Mouse (Mus musculus) A20 (cell line): ENCODE measurements at regions not wholly inside any gene's neighbourhood (a gene's known extent, or its start where the extent isn't known, plus 50 kb on each side); places are given as distances from the start of the nearest gene placed in this dataset.

Experiments
- DNase-seq: peaks from one replicate; pipeline ENCODE4 v3.0.0-alpha.2; 2011; ENCODE audit warnings: low read depth, low spot score

- peak; percentile 87 for DNase-seq
These were observed 182.1 kb upstream of the Mkln1 start for GRCm38 (mm10) chr6:31216206-31217059.

DNA sequence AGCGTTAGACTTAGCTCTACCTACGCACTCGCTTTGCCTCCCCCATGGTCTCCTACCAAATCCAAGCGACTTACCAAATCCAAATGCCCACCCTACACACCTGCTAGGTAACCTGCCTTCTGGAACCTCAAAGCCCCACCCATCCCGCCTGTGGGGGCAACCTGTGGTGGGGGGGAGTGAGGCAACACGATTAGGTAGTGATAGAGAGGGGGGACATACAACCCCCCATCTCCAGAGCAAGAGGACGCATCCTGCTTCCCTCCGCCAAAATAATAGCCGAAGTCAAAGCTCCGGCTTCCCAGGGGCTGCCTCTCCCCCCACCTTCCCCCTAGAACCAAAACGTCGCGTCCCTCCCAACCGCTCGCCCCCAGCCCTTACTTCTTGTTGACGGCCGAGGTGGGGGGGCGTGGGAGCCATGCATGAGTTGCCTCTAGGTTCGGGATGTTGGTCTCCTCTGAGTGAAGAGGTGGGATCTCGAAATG is 181.4 kb upstream of the Mkln1 start:
- DNase-seq = no peak

GRCm38 (mm10) chr6:31217641-31218138 is 180.8 kb upstream of the Mkln1 start:
- DNase-seq = peak; percentile 69

DNA sequence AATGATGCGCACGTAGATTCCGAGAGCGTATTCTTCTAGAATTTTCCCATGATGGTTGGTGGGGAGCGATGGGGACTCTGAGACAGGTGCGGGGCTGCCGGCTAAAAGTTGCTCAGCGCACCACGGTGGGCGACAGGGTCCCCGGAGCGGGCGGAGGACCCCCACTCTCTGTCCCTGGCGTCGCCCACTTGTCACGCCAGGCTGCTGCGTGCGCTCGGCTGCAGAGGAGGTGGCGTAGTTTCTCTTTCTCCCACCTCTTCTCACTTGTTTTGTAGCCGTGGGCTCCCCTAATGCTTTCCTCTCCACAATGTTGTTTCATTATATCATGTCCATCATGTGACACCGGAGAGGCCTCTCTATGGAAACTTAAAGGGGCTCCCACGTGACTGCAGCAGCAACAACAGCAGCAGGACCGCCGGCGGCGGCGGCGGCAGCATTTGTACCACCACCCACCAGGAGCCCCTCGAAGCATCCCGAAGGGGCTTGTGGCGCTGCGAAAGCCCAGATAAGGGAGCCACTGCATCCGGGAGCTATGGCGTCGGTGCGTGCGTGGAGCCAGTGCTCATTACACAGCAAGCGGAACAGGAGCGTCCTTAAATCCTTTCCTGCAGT is 180.3 kb upstream of the Mkln1 start:
- DNase-seq = peak; percentile 78

GRCm38 (mm10) chr6:31218880-31219279 is 179.7 kb upstream of the Mkln1 start:
- peak; percentile 49 for DNase-seq

- DNase-seq = peak; percentile 45
These were observed 178.8 kb upstream of the Mkln1 start for GRCm38 (mm10) chr6:31219736-31220135.

DNA sequence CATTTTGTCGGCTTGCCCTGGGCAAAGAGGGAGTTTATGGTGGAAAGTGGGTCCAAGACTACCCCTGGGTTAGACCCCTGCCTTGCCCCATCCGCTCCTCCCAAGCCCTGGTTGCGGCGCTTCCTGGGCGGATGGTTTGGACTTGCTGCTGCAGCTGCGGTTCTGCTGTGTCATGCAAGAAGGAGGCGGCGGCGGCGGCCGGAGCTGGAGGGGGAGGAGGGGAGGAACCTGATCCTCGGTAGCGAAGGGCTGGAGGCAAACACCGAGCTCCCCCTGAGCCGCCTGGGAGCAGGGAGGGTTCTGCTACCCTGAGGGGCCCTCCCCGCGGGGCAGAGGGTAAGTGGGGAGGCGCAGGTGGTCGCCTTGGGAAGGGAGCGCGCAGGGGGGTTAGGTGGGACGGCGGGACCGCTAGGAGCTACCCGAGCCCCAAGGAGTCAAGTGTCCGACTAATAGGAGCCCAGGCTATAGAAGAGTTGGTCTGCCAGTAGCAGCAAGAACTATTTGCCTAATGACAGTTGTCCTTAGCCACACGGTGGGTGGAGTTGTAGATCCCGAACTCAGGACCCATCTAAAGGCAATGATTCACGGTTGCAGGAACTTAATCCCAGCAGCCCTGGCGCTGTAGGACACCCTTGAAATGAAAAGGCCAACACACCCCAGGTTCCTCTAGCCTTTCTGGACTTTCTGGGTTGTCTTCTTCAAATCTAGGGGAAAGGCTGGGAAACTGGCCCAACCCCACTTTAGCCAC is 178.2 kb upstream of the Mkln1 start:
- DNase-seq = peak; percentile 65

- DNase-seq = peak; percentile 79
These were observed 177.0 kb upstream of the Mkln1 start for GRCm38 (mm10) chr6:31221490-31221889.

DNA sequence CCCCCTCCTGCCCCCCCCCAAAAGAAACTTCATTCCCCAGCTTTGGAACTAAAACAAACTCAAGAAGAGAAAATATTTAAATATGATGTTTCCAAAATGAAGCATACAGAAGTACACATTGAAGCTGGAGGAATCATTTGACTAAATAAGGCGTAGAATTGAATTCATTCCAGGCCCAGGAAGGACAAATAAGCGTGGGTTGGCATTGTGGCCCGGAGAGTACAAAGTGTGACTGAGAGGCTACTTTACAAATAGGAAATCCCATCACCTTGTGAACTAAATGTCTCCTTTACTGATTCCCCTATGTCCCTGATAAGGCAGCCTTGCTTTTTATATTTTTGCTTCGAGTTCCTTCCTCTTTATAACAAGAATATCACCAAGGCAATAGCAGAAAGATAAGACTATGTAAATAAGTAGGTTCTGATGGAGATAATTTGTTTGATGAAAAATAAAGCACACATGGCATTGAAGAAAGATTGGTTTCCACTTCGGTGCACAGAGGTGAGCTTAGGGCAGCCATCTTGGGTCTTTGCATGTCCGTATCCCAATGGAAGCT is 176.4 kb upstream of the Mkln1 start:
- no peak for DNase-seq

DNA sequence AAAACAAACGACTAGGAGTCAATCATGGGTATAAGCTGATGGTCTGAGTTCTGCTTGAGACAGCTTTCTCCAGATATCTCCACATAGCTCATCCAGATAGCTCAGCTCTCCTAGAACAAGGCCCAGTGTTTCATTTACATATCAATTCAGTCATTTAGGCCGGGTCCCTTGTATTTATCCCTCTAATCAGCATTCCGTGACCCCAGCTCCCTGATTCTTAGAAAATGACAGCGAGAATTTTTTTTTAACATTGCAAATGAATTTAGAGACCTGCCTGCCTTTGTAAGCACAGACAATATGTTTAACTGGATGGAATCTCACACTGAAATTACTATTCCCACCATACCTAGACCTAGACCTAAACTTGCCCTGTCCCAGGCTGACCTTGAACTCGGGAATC is 171.1 kb upstream of the Mkln1 start:
- no peak for DNase-seq

DNA sequence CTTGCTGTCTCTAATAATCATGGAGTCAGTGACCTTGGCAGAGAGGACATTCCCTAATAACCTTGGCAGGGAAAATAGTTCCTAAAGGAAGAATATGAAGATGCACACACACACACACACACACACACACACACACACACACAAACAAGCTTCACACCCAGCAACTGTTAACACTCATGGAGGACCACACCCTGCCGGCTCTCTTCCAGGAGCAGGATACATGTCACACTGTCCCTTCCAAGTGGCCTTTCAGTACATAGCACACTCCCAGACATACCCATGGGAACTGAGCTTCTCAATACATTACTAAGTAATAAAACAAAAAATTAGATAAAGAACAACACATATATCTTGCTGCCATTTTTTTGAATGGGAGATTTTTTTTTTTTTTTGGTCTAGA is 170.5 kb upstream of the Mkln1 start:
- DNase-seq = no peak

- no peak for DNase-seq
These were observed 166.7 kb upstream of the Mkln1 start for GRCm38 (mm10) chr6:31231821-31232220.

GRCm38 (mm10) chr6:31233252-31233993 is 165.1 kb upstream of the Mkln1 start:
- DNase-seq = peak; percentile 90

DNA sequence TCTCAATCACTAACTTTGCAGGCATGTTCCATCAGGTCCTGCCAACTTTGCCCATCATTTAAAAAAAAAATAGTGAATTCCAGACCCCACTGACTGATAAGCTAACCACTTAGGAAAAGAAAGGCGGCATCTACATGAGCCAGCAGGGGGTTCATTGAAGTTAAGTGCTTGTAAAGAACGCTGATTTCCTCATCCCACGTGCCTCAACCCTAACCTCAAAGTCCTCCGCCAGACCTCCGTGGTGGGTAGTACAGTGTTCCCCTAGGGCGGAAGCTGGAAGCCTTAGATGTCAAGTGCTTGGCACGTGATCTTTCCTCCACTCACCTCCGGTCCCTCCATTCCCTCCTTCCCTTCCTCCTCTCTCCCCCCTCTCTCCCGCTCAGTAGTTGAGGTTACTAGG is 158.5 kb upstream of the Mkln1 start:
- no peak for DNase-seq

GRCm38 (mm10) chr6:31250526-31250925 is 148.0 kb upstream of the Mkln1 start:
- no peak for DNase-seq

- DNase-seq = no peak
These were observed 145.1 kb upstream of the Mkln1 start for GRCm38 (mm10) chr6:31253251-31253935.

DNA sequence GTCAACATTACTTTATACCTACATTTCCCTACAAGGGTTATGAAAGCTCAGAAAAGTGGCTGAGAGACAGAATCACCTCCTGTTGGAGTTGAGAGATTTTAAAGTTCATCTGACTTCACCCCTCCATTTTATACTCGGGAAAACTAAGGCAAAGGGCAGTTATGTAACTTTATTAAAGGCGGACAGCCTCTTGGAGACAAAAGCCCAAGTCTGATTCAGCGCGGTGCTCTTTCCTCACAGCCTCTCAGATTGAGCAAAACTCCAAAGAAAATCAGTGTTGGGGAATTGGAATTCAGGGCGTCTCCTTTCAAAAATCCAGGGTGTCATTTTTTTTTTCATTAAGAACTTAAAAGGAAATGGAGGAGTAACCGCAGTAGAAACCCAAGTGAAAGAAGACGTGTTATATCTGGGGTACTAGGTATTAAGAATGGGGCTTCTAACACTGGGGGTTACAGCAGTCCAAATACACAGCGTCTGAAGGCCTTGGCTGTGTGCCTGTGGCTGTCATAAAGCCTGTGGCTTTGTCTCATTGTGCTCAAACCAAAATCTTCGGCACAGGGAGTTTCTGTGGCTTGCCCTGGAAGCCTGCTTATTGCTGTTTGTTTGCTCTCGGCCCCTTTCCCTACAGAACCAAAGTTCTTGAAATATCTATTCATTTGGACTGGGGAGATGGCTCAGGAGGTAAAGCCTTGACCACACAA is 137.7 kb upstream of the Mkln1 start:
- no peak for DNase-seq

- no peak for DNase-seq
These were observed 136.6 kb upstream of the Mkln1 start for GRCm38 (mm10) chr6:31261797-31262540.

GRCm38 (mm10) chr6:31262651-31263050 is 135.9 kb upstream of the Mkln1 start:
- DNase-seq = no peak
